Mouse (Mus musculus): ENCODE data around the gene Dlgap1.
A peak's percentile ranks its signal among the peaks of the same experiment; 100 is the strongest.

The Dlgap1 gene

DNA sequence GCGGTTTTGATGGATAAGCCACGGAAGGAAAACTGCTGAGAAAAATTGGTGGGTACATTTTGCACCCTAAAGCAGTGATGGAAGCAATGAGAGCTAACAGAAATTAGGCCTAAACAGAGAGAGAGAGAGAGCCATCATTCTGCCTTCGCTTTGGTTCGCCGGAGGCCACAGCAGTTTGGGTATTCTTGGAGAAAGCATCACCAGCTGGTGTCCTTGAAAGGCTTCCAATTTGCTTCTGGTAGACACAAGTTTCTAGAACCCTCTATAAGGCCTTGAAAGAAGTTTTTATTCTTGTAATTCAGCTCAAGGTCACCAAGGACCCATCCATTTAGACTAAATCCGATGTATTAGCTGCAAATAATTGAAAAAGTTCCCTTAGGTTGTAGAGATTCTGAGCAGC lies 205.0 kb downstream of the Dlgap1 start:
- no peak for DNase-seq (ENCODE audit: low spot score)

DNA sequence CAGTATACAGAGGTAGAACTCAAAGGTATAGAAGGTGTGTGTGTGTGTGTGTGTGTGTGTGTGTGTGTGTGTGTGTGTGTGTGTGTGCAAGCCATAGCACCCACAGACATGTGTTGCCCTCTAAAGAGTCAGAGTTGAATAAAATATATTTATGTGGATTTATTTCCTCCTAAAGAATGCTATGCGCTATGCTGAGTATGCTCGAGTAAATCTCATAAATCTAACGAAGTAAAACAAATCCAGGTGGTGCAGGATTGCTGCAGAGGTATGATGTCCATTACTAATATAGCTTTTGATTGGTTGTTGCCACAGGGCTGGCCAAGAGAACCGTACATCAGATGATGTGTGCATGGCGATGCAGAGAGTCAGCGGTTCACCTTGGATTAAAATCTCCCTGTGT lies 222.4 kb downstream of the Dlgap1 start:
- DNase-seq (ENCODE audit: low spot score): no peak

DNA sequence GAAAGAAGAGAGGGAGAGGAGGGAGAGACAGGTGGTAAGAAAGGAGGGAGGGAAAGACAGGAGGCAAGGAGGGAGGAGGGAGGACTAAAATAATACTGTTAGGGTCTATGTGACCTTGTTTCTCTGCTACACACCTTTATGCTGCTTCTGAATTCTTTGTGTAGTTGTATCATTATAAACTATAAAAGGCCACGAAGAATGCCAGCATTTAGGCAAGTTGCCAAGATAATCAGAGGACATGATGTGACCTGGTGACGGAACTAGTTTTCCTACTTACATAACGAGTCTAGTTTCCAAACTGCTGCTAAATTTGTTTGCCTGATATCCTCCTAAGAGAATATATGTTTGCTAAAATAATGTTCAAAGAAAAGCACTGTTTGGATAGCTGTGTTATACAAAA lies 254.0 kb downstream of the Dlgap1 start:
- DNase-seq (ENCODE audit: low spot score): no peak

DNA sequence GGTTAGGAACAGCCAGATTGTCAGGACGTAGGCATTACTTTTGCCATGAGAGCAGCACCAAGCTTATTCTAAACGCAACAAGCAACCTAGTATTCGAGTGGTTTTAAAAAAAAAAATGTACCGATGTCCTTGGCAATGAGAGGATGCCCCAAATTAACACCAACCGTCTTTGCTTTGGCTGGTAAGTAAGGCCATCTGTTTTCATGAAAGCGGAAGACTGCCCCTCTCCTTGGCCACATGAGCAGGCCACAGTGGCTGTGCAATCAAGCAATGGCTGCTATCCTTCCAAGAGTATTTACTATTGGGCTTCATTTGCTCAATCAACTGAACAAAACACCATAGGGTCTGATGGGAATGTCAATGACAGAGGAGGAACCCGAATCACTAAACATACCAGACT lies 278.5 kb downstream of the Dlgap1 start:
- DNase-seq (ENCODE audit: low spot score): no peak

DNA sequence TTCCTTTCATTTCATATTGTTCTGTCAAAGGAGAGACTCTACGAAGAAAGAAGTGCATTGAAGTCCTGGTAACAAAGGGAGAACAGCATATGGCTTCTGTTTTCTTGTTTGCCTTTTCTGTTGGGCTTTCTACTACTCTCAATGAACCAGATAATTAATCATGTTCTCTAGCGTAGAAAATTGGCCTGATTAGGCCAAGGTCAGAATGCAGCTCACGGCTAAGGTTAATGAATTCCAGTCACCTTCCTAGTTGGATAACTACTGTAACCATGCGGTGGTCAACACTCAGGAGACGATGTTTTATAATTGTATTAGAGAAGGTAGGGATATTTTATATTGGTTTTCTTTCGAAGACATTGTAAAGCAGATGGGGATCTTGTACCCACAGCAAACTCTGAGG lies 279.4 kb downstream of the Dlgap1 start:
- no peak for DNase-seq (ENCODE audit: low spot score)

DNA sequence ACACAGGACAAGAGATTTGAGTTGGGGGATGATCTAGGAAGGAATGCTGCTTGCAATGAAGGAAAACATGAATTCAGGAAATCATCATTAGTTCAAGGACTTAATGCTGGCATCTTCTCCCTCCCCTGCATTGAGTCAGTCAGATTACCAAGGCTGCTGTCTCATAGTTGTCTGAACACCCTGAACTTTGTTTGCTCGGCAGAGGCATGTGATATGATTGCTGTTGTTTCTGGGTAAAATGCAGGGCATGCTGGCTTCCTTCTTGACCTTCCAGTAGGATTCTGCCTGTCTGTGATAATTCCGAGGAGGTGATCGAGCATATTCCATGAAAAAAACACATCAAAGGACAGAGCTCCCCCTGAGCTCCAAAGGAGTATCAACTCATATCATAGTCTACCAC lies 283.6 kb downstream of the Dlgap1 start:
- no peak for DNase-seq (ENCODE audit: low spot score)

DNA sequence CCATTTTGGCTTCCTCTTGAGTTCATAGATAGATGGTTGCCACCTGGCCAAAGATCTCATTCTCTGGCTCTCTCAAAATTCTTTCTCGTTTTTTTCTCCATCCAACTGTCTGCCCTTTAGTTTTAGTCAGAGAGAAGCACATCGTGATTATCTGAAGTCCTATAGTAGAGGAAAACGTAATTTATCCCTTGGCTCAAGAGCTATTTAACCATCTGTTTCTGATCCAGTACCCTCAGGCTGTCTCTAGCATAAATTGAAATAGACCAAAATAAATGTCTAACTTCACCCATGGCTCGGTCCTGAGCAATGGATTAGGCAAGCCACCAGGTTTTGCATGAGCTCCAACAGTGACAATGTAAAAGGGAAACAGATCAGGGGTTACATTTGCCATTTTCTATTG lies 287.5 kb downstream of the Dlgap1 start:
- DNase-seq (ENCODE audit: low spot score): no peak

DNA sequence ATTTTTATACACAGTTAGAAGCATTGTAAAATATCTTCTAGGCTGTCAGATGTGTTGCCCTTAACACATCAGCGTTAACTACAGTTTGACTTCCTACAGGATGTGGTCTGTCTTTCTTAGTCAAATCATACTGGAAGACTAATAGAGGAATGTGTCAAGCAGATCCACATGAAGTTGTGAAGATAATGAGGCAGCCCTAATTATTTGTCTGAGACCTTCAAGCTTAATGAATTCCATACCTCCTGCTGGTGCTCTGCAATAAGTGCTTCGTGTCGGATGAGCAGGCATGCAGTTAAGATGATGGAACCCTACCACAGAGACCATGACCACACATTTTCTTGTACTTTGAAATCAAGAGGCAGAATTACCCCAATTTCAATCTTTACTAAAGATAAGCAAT lies 294.3 kb downstream of the Dlgap1 start:
- no peak for DNase-seq (ENCODE audit: low spot score)

DNA sequence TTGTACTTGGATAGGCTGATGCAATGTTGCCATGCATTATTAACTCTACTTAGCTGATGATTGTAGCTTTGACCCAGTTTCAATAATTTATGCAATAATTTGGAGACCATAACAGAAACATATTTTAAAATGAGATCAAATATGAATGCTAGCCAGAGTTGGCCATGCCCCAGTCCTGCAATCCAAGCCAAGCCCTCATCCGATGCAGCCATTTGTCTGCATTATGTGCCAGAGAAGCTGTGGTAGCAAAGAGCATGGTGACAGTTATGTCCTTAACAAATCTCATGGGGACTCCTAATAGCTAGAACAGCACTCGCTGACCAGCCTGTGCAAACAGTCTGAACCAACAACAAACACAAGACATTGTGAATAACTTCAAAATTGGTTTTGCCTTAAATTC lies 303.3 kb downstream of the Dlgap1 start:
- DNase-seq (ENCODE audit: low spot score): no peak

DNA sequence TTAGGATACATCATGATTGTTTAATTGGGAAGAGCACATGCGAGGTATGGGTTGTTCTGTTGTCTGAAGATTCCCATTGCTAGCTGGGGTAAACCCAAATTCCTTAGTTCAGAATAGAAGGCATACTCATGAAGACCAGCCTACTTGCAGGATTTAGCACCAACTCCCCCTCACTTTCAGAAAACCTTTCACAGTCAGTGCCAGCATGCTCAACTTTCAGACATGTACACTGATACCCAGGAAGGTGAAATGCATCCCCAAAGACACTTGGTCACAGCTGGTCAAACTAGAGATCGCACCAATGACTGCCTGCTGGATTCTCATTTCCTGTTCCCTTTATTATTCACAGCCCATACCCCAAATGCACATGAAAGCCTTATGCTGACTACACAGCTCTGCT lies 318.8 kb downstream of the Dlgap1 start:
- DNase-seq (ENCODE audit: low spot score): no peak

DNA sequence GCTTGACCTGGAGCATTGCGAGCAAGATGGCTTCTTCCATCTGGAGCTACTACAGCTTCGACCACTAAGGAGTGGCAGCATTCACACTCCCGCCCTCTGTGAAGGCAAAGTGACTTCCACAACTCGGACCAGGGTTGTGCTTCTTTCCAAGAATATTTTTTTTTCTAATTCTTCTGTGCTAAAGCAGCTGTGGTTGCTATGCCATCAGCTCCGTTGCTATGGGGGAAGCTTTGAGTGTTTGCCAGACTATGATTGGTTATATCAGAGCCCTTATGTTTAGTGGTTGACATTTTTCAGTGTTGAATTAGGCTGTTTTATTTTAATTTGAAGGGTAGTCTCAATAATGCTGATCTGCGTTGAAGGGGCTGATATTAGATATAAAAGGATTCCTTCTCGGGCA lies 325.2 kb downstream of the Dlgap1 start:
- peak; percentile 55 for DNase-seq (ENCODE audit: low spot score)

DNA sequence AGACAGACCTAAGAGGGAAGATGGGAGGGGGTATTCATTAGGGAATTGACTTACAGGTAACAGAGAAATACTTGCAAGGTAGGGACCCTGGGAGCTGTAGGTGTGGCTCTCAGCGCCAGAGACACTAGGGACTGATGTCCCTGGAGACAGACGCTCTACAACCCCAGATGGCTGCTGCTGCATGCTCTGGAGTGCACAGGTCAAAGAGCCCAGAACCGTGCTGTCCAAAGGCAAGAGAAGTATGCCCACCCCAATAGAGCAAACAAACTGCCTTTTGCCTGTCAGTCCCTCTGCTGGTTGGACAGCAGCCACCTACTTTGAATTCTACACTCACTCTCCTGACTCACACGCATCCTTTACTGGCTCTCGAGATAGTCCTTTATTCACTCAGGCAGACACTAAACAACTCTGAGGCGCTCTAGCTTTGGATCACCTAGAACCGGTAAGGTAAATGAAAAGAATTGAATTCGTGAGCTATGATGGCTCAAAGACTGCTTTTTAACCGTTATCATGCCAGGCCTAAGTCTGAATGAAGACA lies 333.1 kb downstream of the Dlgap1 start:
- no peak for DNase-seq (ENCODE audit: low spot score)

DNA sequence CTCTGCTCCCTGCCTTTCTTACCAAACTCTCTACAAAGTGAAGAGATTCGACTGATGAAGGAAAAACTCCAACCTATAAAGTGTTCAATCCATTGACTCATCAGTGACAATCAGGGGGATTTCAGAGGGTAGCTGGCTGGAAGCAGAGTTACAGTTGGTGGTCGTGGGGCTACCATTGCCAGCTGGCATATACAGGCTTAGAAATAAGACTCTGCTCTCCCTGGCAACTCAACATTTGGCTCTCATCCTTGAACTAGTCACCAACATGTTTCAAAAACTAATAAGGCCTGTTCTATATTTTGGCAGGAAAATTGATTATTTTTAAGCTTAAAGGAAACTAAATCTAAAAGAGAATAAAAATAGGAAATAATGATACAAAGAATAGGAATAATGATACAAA lies 333.8 kb downstream of the Dlgap1 start:
- DNase-seq (ENCODE audit: low spot score): no peak

DNA sequence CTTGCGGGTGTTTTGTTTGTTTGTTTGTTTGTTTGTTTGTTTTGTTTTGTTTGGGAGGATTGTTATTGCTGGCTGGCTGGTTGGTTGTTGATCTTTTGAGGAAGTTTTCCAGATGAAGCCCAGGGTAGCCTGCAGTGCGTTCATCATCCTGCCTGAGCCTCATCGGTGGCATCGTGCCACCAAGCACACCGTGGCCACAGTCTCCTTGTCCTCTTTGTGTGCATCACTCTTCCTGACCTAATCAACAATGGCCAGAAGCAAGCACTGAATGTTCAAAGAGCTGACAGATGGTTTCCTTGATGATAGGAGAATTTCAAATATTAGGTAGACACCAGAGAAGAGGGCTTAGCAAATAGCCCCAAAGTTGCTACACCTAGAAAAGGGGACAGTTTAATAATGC lies 336.1 kb downstream of the Dlgap1 start:
- DNase-seq (ENCODE audit: low spot score): no peak

DNA sequence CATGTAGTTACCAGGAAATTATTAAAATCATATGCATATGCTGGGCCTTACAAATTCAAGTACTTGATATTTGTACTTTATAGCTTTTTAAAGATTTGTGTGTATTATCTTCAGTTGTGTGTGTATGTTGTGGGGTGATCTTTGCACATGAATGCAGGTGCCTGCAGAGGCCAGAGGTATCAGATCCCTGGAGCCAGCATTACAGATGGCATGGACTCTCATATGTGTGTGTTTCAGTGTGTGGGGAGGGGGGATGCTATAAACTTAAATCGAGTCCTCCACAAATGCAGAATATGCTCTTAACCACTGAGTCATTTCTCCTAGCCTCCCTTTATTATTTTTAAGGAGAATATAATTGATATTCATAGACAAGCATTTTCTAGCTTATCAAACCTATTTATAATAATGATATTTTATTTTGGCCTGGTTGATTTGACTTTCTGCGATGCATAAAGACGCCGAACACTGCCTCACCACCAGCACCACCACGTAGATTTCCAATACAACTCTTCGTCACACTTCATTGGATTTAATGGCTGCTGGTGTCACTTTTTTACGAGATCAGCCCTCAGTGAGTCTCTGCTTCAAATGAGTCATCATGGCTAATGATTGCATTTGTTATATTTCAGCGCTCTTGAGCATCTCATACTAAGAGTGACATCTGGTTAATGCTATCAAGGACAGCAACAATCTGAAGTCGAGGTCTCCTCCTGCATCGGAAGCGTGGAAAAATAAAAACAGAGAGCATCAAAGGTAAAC lies 338.7 kb downstream of the Dlgap1 start:
- no peak for DNase-seq (ENCODE audit: low spot score)

DNA sequence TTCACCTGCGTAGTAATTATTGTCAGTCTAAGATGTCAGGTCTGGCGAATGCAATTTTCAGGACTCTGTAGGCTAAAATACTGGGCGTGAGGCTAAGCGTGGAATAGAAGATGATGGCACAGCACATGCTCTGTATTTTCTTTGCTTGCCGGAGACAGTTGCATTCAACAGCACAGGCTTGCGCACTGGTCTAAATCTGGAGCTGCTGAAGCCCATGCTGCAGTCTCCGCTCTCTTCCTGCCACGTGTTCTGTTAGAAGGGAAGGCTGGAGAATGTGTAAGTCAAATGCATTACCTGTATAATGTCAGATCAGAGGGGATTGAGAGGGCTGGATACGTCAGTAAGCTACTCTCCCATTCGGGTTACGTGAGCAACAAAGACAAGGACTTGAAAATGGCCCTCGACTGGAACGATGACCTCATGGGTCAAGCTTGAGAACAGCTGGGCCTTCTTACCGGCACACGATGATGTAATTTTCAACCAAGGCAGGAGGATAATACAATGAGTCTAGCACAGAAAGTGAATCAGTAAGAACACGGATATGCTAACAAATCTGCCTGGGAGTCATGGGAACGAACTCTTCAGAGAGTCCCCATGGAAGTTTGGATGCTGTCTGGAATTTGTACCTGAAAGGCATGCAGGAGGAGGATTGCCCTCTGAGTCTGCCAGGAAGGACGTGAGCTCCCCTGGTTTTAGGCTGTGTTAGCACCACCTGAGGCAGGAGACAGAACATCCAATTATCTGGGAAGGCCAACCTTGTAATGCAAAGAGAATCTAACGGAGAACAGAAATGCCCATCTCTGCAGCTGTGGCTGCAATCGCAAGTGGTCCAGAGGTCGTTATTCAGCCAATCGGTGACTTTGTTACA lies 339.7 kb downstream of the Dlgap1 start:
- no peak for DNase-seq (ENCODE audit: low spot score)

DNA sequence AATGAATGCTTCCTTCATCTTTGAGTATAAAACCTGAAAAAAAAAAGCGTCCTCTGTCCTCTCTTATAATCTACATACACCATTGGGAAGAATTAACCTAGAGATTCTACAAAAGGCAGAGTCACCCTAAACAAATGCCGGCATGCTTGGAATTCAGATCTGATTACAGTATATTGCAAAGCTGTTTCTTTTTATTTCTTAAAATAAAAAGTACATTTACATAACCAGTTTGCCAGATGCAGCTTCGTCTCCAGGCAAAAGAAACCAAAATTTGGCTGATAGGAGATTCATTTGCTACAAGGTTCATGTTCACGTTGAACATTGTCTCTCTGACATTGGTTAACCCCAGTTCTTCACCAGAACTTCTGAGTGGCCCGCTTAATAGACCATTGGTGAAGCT lies 347.5 kb downstream of the Dlgap1 start:
- DNase-seq (ENCODE audit: low spot score): no peak

DNA sequence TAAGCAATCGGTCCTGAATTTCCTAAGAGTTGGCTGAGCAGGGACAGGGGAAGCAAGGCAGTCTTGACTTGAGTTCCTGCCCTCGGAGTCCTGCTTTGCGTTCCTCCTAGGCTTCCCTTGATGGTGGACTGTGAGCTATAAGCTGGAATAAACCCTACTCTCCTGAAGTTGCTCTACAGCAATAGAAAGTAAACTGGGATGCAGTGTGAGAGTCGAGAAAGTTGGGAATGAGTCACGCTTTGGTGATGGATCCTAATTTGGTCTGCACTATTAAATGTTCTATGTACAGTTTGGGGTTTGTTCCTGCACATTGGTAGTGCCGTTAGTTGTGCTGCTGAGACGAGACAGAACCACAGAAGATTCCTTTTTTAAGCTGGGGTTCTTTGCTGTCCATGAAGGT lies 348.9 kb downstream of the Dlgap1 start:
- no peak for DNase-seq (ENCODE audit: low spot score)

DNA sequence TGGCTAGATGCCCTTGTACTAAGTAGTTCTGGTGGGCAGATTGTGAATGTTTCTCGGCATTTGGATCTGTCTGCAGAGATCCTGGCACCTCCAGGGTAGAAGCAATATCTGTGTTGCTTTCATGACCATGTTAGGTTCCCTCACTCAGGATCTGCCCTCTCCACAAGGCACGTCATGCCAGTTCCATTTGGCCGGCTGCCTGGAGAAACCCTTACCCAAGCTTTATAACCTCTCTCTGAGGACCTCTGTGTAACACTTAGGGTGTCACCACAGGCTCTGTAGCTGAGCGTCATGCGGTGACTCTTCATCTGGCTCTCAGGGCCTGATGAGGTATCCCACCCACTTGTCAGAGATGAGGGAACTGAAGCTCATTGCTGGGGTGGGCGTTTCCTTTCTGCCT lies 353.1 kb downstream of the Dlgap1 start:
- DNase-seq (ENCODE audit: low spot score): no peak

DNA sequence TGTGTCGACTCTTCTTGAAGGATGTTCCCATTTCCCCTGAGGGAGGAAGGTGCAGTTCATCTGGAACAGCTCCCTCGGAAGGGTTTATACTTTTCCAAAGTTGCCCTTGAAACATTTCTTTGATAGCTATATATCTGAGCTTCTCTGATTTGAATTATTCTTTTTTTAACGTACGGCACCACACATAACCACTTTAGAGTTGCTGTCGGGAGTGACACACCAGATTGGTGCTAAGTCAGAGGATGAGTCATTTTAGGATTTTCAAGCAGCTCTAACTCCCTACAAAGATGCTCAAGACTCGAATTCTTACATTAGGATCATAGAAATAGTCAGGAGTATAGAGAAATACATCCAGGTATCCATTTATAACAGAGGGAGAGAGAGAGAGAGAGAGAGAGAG lies 364.6 kb downstream of the Dlgap1 start:
- DNase-seq (ENCODE audit: low spot score): no peak

DNA sequence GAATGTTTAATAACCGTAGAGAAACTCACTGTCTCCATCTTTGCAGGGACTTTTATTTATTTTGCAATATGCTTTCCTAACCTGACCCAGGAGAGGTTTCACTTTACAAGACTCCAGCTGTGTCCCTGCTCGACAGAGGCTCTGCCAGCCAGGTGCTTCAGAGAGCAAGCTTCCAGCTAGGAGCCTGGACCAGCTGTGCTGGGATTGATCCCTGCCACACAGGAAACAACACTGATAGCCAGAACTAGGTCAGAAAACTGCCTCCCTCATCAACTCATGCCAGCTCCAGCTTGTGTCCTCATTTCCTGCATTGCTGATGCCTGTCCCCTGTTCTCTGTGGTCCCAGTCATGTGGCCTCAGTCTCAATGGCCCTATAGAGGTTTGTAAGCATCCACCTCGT lies 365.3 kb downstream of the Dlgap1 start:
- DNase-seq (ENCODE audit: low spot score): no peak

DNA sequence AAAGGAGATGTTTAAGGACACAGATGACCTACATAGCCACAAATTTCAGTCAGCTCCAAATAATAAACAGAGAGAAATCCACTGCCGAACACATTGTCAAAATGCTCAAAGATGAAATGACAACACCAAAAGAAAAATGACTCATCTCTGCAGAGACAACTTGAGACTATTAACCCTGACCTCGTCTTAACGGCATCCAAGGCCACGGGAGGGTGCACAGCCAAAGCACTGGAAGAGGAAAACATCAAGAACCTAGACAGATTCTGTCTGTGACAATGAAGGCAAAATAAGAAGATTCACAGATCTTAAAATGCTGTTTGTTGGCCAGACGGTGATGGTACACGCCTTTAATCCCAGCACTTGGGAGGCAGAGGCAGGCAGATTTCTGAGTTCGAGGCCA lies 370.9 kb downstream of the Dlgap1 start:
- DNase-seq (ENCODE audit: low spot score): no peak

DNA sequence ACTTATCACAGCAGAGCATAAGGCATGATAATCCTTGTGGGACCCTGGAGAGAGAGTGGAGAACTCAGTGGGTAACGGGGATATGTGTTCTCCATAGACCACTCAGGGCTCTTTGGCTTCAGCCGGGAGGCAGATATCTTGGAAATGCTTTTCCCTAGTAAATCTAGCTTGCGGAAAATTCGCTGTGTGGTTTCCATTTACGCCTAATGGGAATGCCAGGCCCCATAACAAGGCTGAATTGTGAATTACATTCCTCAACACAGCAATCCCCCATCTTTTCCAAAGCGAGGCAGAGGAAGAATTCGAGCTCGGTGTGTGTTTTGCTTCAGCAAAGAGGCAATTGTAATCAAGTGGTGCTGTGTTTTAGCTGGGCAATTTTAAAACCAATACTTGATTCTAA lies 372.4 kb downstream of the Dlgap1 start:
- no peak for DNase-seq (ENCODE audit: low spot score)
